Mouse (Mus musculus) lung, postnatal 10 days (tissue): ENCODE data around the gene Wwox.

Source experiments
- DNase-seq: peaks from one replicate; pipeline ENCODE4 v3.0.0; 2021

Wwox gene

DNA sequence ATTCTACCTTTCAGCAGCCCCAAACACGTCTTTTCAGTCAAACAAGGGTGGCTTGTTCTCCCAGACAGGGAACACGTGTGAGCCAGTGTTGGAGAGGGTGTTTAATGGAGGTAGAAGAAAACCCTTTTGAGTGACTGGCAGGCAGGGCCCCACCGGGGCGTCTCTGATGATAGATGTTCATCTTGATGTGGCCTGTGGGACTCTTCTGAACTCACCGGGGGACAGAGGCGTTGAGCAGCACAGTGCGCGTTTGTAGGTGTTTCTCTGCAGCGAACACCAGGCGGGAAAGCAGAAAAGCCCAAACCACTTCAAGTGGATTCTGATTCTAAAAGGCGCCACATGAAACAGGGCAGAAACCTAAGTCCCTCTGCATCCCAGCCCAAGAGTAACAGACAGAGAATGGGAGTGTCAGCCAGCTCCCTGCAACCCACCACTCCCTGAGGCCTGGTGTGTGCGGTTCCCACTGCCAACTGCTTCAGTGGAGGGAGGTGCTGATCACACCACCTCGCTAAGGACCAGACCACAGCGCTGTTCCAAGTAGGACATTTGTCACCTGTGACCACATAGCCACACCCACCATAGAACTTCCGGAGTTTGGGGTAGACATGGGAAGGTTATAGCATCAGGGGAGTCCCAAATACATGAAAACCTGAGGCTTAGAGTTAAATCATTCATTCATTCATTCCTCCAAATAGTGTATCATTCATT lies 960.7 kb downstream of the Wwox start:
- DNase-seq, result no peak
